Mouse (Mus musculus) heart, adult 2 months (tissue): ENCODE data around the gene Asns. TPM values are rescaled to one million over a fixed set of nuclear protein-coding genes. Genes with fewer than 3 reads are reported as not detected.

Source experiments
- DNase-seq, 2 experiments: peaks; one replicate each; pipeline ENCODE4 v3.0.0; 2021
- H3K27ac ChIP-seq: fragments of 200-600 bp; 2 replicates; pipeline ENCODE4 v1.8.1; 2022
- H3K27me3 ChIP-seq: fragments of 200-500 bp; 2 replicates; pipeline ENCODE4 v1.6.1; 2012; ENCODE audit warnings: mild to moderate bottlenecking, low read length, inconsistent platforms, mixed read lengths; ENCODE audit not compliant: control insufficient read depth, insufficient read depth
- H3K36me3 ChIP-seq: fragments of 200-500 bp; 2 replicates; pipeline ENCODE4 v1.6.1; 2012; ENCODE audit warnings: low read length, inconsistent platforms; ENCODE audit not compliant: control insufficient read depth, insufficient read depth
- H3K4me1 ChIP-seq: fragments of 200-500 bp; 2 replicates; pipeline ENCODE4 v1.6.1; 2011; ENCODE audit warnings: low read length; ENCODE audit not compliant: control insufficient read depth, insufficient read depth
- H3K4me3 ChIP-seq: fragments of 200-600 bp; 2 replicates; pipeline ENCODE4 v1.8.1; 2022
- H3K79me2 ChIP-seq: fragments of 200-500 bp; replicated peaks from 2 replicates; pipeline ENCODE4 v1.6.1; 2012; ENCODE audit warnings: mild to moderate bottlenecking, inconsistent platforms, low read length, moderate library complexity, mixed read lengths; ENCODE audit not compliant: control insufficient read depth, insufficient read depth
- H3K9ac ChIP-seq: fragments of 200-500 bp; 2 replicates; pipeline ENCODE4 v1.6.1; 2012; ENCODE audit warnings: low read depth, mild to moderate bottlenecking, control low read depth, inconsistent platforms, low read length, mixed read lengths
- CTCF ChIP-seq: fragments of 200-600 bp; IDR thresholded peaks from 2 replicates; pipeline ENCODE4 v1.8.1; 2022; ENCODE audit warnings: antibody characterized with exemption, mild to moderate bottlenecking, moderate library complexity
- EP300 ChIP-seq: fragments of 200-500 bp; IDR thresholded peaks from 2 replicates; pipeline ENCODE4 v1.6.1; 2011; ENCODE audit warnings: low read depth, low read length, control low read depth; ENCODE audit not compliant: insufficient read depth
- POLR2A ChIP-seq: fragments of 200-500 bp; IDR thresholded peaks from 2 replicates; pipeline ENCODE4 v1.6.1; 2011; ENCODE audit warnings: mild to moderate bottlenecking, low read depth, low read length, control low read depth; ENCODE audit not compliant: insufficient read depth
- WGBS: fragments of 180-500 bp; shearing (Covaris S2); methylation state at CpG from one replicate; pipeline ENCODE4 v1.1.7; 2018; 5-methylcytosine and 5-hydroxymethylcytosine counted together
- intact Hi-C: fragments of 180-260 bp; cut with DNase I; formaldehyde crosslinking; loops from one replicate; pipeline ENCODE4 v1.15.1; 2025
- polyA plus RNA-seq: library from polyadenylated mRNA; depleted of rRNA; stranded (reverse); fragments of >200 nt; gene quantifications from 2 replicates; pipeline ENCODE4 v1.2.3, GENCODE M21; 2012
- total RNA-seq, 2 experiments: library from RNA; stranded (reverse); gene quantifications; 2 replicates each; pipeline ENCODE4 v1.2.3; 2021

Gene Asns
- total and polyA plus RNA-seq, 3 experiments = 2.9 to 5.5 (median 3.2) TPM

DNA sequence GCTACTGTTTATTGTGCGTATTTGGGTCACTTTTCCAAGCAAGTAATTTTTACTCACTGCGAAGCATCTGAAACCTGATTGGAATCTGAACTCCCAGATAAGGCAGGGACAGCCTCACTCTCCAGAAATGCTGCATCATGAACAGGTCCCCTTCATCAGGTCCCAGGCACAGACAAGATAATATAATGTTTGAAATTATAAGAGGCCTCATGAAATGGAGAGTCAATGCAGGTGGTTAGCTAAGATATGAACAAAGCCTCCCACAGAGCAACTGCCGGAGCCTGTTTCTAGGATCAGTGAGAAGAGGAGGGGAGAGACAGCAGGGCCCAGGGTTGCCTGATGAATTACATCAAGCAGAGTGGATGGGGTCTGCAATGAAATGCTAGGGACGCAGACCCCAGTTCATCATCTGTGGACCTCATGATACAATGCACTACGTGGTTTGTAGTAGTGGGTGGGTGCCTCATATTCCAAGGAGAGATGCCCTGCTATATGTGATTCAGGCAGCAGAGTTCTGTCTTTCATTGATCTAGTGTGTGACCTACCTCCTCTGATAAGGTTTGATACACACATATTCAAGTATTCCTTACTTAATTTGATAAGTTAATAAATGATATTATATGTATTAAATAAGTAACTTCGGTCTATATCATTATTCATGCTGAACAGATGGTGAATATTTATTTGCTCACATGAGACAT is 5.1 kb upstream of the Asns start:
- 78% methylated on average over 6 of the region's 6 CpGs for WGBS
- Histone ChIP-seq H3K79me2 (no peaks in the 10 kb centered on the region), H3K27ac (no peak overlapping the region), H3K27me3 (no peaks in the 10 kb centered on the region), H3K9ac (no peak overlapping the region), H3K4me3 (no peak overlapping the region), H3K36me3 (no peaks in the 10 kb centered on the region), H3K4me1 (peaks cover 1% of the 10 kb centered on the region; the same call in 1 of the 2 replicates)
- TF ChIP-seq EP300 (no peak), CTCF (no peak), POLR2A (no peak)
- intact Hi-C loops = no loop called here
- DNase-seq = no peak

DNA sequence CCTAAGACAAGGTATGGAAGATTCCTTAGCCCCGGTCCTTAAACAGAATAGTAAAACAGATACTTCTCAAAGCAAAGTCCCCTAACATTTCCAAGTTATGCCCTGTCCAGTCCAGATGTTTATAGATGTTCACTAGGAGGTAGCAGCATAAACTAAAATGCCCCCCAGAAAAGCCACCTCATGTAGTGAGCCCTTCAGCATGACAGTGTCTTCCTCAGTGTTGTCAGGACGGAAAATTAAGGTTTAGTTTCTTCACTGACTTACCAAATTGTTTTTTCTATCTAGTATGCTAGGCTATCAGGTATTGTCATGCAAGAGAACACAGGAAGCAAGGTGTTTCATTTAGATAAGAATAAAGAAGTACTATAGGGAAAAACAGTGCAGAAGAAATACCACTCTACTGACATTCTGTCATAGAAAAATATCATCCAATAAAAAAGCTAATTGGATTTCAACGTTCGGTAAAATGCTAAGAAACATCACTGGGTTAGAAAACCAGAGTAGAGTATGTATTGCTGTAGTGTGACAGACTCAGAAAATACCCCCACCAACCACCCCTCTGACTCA is 4.1 kb upstream of the Asns start:
- Histone ChIP-seq H3K79me2 (no peaks in the 10 kb centered on the region), H3K27me3 (no peaks in the 10 kb centered on the region), H3K36me3 (no peaks in the 10 kb centered on the region), H3K9ac (no peak overlapping the region), H3K4me3 (no peak overlapping the region), H3K4me1 (peaks cover 2% of the 10 kb centered on the region; the same call in 1 of the 2 replicates), H3K27ac (no peak overlapping the region)
- TF ChIP-seq POLR2A (no peak), CTCF (no peak), EP300 (no peak)
- intact Hi-C loops = no loop called here
- no peak for DNase-seq
- WGBS = 77% methylated on average over 4 of the region's 4 CpGs

DNA sequence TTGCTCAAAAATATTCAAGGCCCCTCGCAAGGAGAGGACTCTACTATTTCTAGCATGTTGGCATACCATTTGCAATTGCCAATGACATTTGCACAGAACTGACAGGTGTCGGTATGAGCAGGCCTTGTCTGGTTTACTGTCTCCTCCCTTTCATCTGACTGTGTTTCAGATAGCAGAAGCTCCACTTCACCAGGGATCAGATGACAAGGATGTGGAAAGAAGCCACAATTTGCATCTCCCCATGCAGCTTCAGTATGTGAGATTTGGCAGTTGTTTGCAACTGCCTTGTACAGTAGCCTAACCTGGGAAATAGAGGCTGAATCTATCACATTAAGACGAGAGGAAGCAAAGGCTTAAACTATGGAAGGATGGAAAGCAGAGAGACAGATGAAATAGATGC is 3.6 kb upstream of the Asns start:
- Histone ChIP-seq H3K9ac (no peak overlapping the region), H3K27ac (no peak overlapping the region), H3K79me2 (no peaks in the 10 kb centered on the region), H3K36me3 (no peaks in the 10 kb centered on the region), H3K4me3 (no peak overlapping the region), H3K4me1 (peaks cover 2% of the 10 kb centered on the region; the same call in 1 of the 2 replicates), H3K27me3 (no peaks in the 10 kb centered on the region)
- TF ChIP-seq EP300 (no peak), CTCF (no peak), POLR2A (no peak)
- DNase-seq = no peak
- 55% methylated on average over 3 of the region's 3 CpGs for WGBS
- intact Hi-C loops = no loop called here

DNA sequence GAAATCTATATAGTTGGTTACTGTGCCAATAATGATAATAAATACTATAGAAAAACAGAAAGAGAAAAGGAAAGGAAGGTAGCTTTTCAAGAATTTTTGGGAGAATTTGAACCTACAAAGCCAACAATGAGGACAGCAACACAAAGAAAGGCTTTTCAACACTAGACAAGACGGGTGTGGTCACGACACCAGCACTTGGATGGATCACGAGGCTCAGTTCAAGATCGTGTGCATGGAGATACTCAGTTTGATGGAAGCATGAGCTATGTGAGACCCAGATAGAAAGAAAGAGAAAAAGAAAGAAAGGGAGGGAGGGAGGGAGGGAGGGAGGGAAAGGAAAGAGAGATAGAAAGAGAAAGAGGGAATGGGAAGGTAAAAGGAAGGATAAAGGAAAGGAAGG is 2.8 kb upstream of the Asns start:
- H3K4me3 ChIP-seq = no peak overlapping the region
- no peak for DNase-seq
- no peak overlapping the region for H3K9ac ChIP-seq
- intact Hi-C loops = no loop called here
- TF ChIP-seq POLR2A = no peak
- no peak for TF ChIP-seq CTCF
- no peak for TF ChIP-seq EP300
- H3K79me2 ChIP-seq = no peaks in the 10 kb centered on the region
- no peak overlapping the region for H3K27ac ChIP-seq
- 78% methylated on average over 4 of the region's 4 CpGs for WGBS
- no peaks in the 10 kb centered on the region for H3K27me3 ChIP-seq
- H3K4me1 ChIP-seq = peaks cover 2% of the 10 kb centered on the region; the same call in 1 of the 2 replicates
- no peaks in the 10 kb centered on the region for H3K36me3 ChIP-seq

DNA sequence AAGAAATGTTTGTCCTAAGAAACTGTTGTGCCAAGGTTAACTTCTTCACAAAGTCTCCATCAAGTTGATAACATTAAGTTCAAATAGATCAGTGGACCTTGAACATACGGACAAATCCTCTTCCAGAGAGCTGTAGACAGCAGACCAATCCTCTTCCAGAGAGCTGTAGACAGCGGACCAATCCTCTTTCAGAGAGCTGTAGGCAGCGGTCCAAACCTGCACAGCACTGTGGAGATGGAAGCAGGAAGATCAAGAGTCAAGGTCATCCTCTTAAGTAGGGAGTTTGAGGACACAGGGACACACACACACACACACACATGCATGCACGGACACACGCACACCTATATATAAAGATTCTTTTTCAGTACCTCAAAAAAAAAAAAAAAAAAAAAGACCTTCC is 612 bp upstream of the Asns start:
- intact Hi-C loops = no loop called here
- no peaks in the 10 kb centered on the region for H3K79me2 ChIP-seq
- TF ChIP-seq POLR2A (no peak), EP300 (no peak), CTCF (no peak)
- DNase-seq = no peak
- no peak overlapping the region for H3K9ac ChIP-seq
- no peaks in the 10 kb centered on the region for H3K27me3 ChIP-seq
- no peaks in the 10 kb centered on the region for H3K36me3 ChIP-seq
- H3K4me1 ChIP-seq = peaks cover 2% of the 10 kb centered on the region; the same call in 1 of the 2 replicates
- H3K4me3 ChIP-seq = no peak overlapping the region
- WGBS = 73% methylated on average over 5 of the region's 5 CpGs
- no peak overlapping the region for H3K27ac ChIP-seq

DNA sequence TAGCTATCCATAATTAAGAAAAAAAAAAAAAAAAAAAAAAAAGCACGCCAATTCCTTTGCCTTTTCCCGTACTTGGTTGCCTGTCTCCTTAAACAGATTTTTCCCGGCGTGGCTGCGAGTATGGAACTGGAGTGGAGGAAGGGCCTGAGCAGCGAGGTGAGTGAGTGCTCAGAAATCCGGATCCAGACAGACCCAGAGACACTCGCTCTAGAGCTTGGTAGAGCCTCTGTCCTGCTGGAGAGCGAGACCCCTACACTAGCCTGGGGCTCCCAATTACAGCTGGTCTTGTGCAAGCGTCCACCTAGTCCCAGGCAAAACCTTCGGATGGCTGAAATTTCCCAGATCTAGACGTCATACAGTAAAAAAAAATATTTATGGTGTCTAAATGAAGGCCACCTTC is 603 bp downstream of the Asns start:
- Histone ChIP-seq H3K4me1 (peaks cover 2% of the 10 kb centered on the region; the same call in 1 of the 2 replicates), H3K36me3 (no peaks in the 10 kb centered on the region), H3K9ac (peak overlapping the region; percentile 40), H3K27ac (no peak overlapping the region), H3K27me3 (no peaks in the 10 kb centered on the region), H3K79me2 (no peaks in the 10 kb centered on the region), H3K4me3 (peak overlapping the region; percentile 56)
- no peak for TF ChIP-seq POLR2A
- TF ChIP-seq CTCF = no peak
- no peak for TF ChIP-seq EP300
- no peak for DNase-seq
- WGBS = 4% methylated on average over 12 of the region's 12 CpGs
- intact Hi-C loops = no loop called here
